Mouse (Mus musculus) small intestine, adult 2 months (tissue): ENCODE data around the gene Ggt5.

Source experiments
- CTCF ChIP-seq: fragments of 200-500 bp; IDR thresholded peaks from 2 replicates; pipeline ENCODE4 v1.5.1; 2012; ENCODE audit warnings: low read depth, mild to moderate bottlenecking, control low read depth, inconsistent platforms, low read length, moderate library complexity, mixed read lengths; ENCODE audit not compliant: insufficient replicate concordance, insufficient read length; ENCODE audit errors: extremely low read depth
- POLR2A ChIP-seq: fragments of 200-500 bp; IDR thresholded peaks from 2 replicates; pipeline ENCODE4 v1.6.1; 2012; ENCODE audit warnings: low read depth, mild to moderate bottlenecking, control low read depth, inconsistent platforms, low read length, moderate library complexity

DNA sequence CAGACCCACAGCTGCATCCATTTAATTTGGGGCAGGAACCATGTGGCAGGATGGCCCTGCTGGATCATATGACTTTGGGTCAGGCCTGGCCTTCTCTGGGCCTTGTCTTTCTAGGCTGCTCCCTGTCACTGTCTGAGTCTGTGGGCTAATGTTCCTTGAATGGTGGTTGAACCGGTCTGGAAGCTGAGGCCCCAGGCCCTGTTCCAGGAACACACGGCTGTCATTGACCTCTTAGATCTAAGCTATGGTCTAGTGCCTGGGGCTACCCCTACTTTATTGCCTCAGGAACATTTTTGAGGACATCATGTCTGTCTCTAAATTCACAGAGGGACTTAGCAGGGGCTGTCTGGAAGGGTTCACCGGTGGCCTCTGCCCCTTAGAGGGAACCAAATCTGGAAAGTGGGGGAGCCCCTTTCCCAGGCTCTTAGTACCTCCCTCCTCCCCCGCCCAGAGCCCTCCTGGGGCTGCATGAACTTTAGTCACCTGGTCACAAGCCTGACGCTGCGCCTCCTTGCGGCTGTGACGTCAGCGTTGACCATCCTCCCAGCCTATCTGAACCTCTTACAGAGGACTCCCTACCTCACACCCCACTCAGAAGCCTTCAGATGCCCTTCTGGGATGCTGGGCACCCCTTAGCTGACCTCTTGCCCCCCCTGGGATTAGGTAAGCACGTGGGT is 18.0 kb upstream of the Ggt5 start:
- TF ChIP-seq POLR2A, result no peak
- TF ChIP-seq CTCF, result no peak
